Mouse (Mus musculus) embryonic facial prominence, embryonic 12.5 days (tissue): ENCODE data around the gene Tmem191c. TPM values are rescaled to one million over a fixed set of nuclear protein-coding genes. Genes with fewer than 3 reads are reported as not detected.

ENCODE experiments used
- polyA plus RNA-seq: library from polyadenylated mRNA; unstranded; fragments of >200 nt; fragmentation: Nextera tagmentation; extraction: Ambion mirVana; gene quantifications from 2 replicates; pipeline ENCODE4 v1.2.1, GENCODE M21; 2016

Gene Tmem191c
- polyA plus RNA-seq, 1 experiment from 2014 or later: 15.0 TPM

Other genes with a start within 250 kb of the Tmem191c start
- gene Ypel1, start 206.4 kb upstream of the Tmem191c start, polyA plus RNA-seq: 80.4 and 84.0 TPM in 2 replicates
- 150 and 168 TPM in 2 replicates for gene Ppil2, start 164.8 kb upstream of the Tmem191c start, polyA plus RNA-seq
- gene 2610318N02Rik, start 150.9 kb upstream of the Tmem191c start, polyA plus RNA-seq: 81.0 and 85.5 TPM in 2 replicates
- 64.2 and 70.0 TPM in 2 replicates for gene Sdf2l1, start 143.7 kb upstream of the Tmem191c start, polyA plus RNA-seq
- 8.9 and 9.4 TPM in 2 replicates for gene Ydjc, start 131.5 kb upstream of the Tmem191c start, polyA plus RNA-seq
- 0.61 and 1.1 TPM in 2 replicates for gene Ccdc116, start 128.8 kb upstream of the Tmem191c start, polyA plus RNA-seq
- 339 and 358 TPM in 2 replicates for gene Ube2l3, start 73.4 kb upstream of the Tmem191c start, polyA plus RNA-seq
- gene Rimbp3, start 67.5 kb upstream of the Tmem191c start, polyA plus RNA-seq: 0.46 and 0.52 TPM in 2 replicates
- gene Hic2, start 42.5 kb upstream of the Tmem191c start, polyA plus RNA-seq: 10.6 and 12.7 TPM in 2 replicates
- gene Serpind1, start 55.3 kb downstream of the Tmem191c start, polyA plus RNA-seq: 0.39 and 0.51 TPM in 2 replicates
- gene Snap29, start 129.9 kb downstream of the Tmem191c start, polyA plus RNA-seq: 12.9 and 13.0 TPM in 2 replicates
- gene Pi4ka, start 130.2 kb downstream of the Tmem191c start, polyA plus RNA-seq: 44.6 and 45.2 TPM in 2 replicates
- 91.3 and 91.7 TPM in 2 replicates for gene Crkl, start 175.9 kb downstream of the Tmem191c start, polyA plus RNA-seq
- gene Aifm3, start 213.5 kb downstream of the Tmem191c start, polyA plus RNA-seq: 1.0 and 1.5 TPM in 2 replicates
- 104 and 118 TPM in 2 replicates for gene Lztr1, start 232.6 kb downstream of the Tmem191c start, polyA plus RNA-seq